Comparison of ENCODE assay signal across 5 mouse cellular contexts in genomic region chr15:79715646-79716045, GRCm38 (mm10).
"Had no signal": no experiment of that assay in that cellular context is flagged by ENCODE, and none has a peak within 500 bp of the region (broad histone marks: within the 10 kb centered on the region; RNA-seq: fewer than 3 reads in every experiment).

No protein-coding gene starts in this region.

- DNase-seq: kidney, postnatal 10 days; kidney, postnatal 4 days; lung, adult 2 months; right cerebral cortex, postnatal 14 days; thymus, postnatal 36 days had no signal
